Mouse (Mus musculus) lung, postnatal 0 days (tissue): ENCODE results near the gene Hes2.

Source experiments
- CTCF ChIP-seq: IDR thresholded peaks from 2 replicates; pipeline ENCODE4 v1.5.1; 2016; ENCODE audit warnings: antibody characterized with exemption, mild to moderate bottlenecking
- EP300 ChIP-seq: IDR thresholded peaks from 2 replicates; pipeline ENCODE4 v1.6.1; 2016; ENCODE audit warnings: antibody characterized with exemption, mild to moderate bottlenecking, control low read depth

GRCm38 (mm10) chr4:152190096-152190653 lies 31.5 kb downstream of the Hes2 start:
- TF ChIP-seq CTCF (no peak), EP300 (no peak)
